Comparison of ENCODE assay signal across 18 mouse cellular contexts in the genomic region with DNA sequence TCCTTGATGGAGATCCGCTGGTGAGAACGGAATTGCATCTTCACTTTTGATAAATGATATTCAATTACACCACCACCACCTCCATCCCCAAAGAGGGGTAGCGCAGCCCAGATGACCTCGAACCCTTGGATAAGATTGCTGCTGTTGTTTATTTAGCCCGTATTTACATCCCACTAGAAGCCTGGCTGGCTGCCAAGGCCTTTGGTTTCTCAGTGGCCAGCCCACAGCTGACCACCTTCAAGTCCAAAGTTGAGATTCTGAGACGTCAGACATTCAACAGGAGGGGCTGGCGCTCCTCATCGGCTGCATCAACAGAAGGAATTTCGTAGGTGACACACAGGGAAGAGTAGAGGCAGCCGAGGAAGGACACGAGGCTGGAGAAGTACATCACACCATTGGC. TPM values are rescaled to one million over a fixed set of nuclear protein-coding genes. Genes with fewer than 3 reads are reported as not detected.
DNase-seq lines count a peak whose midpoint lies in the region; ATAC-seq and TF ChIP-seq lines count a peak whose summit lies in the region.
"Had no signal": no experiment of that assay in that cellular context is flagged by ENCODE, and none has a peak within 500 bp of the region (broad histone marks: within the 10 kb centered on the region; RNA-seq: fewer than 3 reads in every experiment).

No protein-coding gene starts in this region.

- WGBS in kidney, adult 2 months, result 38% methylated on average over 11 of the region's 11 CpGs
- 88% methylated on average over 11 of the region's 11 CpGs for WGBS in midbrain, embryonic 14.5 days
- 87% methylated on average over 11 of the region's 11 CpGs for WGBS in midbrain, embryonic 13.5 days

- no peaks in the 10 kb centered on the region; the same call in 1 of the 2 replicates for H3K4me1 ChIP-seq in kidney, adult 2 months (ENCODE audit: control insufficient read depth, insufficient read depth, low read length)
- H3K4me1 ChIP-seq in midbrain, embryonic 14.5 days (ENCODE audit: control insufficient read depth, insufficient read depth, low read length), result no peaks in the 10 kb centered on the region
- 0 out of 2 replicates have a peak, but pooled peaks cover 5% of the 10 kb centered on the region for H3K4me1 ChIP-seq in midbrain, embryonic 13.5 days (replicated peaks)
- H3K4me1 ChIP-seq: forebrain, embryonic 13.5 days had no signal

- no peak for TF ChIP-seq CTCF in kidney, adult 2 months (conservative IDR thresholded peaks at IDR 0.05; ENCODE audit: insufficient read depth, insufficient read length, low read depth, low read length)

- no peak overlapping the region for H3K27ac ChIP-seq in kidney, adult 2 months (ENCODE audit: insufficient read depth, low read depth, low read length)
- no peak overlapping the region for H3K27ac ChIP-seq in midbrain, embryonic 14.5 days (replicated peaks; ENCODE audit: low read depth, low read length)
- no peak overlapping the region for H3K27ac ChIP-seq in midbrain, embryonic 13.5 days
- H3K27ac ChIP-seq: embryonic facial prominence, embryonic 10.5 days; forebrain, embryonic 13.5 days; heart, adult 2 months; heart, embryonic 15.5 days had no signal

- H3K4me2 ChIP-seq in midbrain, embryonic 14.5 days (ENCODE audit: low read length), result no peak overlapping the region
- no peak overlapping the region for H3K4me2 ChIP-seq in midbrain, embryonic 13.5 days (replicated peaks)
- H3K4me2 ChIP-seq: forebrain, embryonic 13.5 days; heart, embryonic 11.5 days; heart, embryonic 15.5 days had no signal

- no peak overlapping the region for H3K4me3 ChIP-seq in kidney, adult 2 months (ENCODE audit: insufficient read depth, low read depth, low read length)
- no peak overlapping the region for H3K4me3 ChIP-seq in midbrain, embryonic 14.5 days (replicated peaks; ENCODE audit: low read depth, low read length)
- H3K4me3 ChIP-seq in midbrain, embryonic 13.5 days (replicated peaks), result no peak overlapping the region
- H3K4me3 ChIP-seq: embryonic facial prominence, embryonic 10.5 days; forebrain, embryonic 13.5 days; heart, adult 2 months; heart, embryonic 15.5 days had no signal

- TF ChIP-seq POLR2A in kidney, adult 2 months (IDR thresholded peaks at IDR 0.05; ENCODE audit: low read depth, low read length), result no peak

- ATAC-seq in midbrain, embryonic 14.5 days (ENCODE audit: low FRiP score, low TSS enrichment), result no peak
- no peak for ATAC-seq in midbrain, embryonic 13.5 days
- ATAC-seq: forebrain, embryonic 13.5 days; forebrain, postnatal 0 days had no signal

- H3K9me3 ChIP-seq in midbrain, embryonic 14.5 days (ENCODE audit: control insufficient read depth, low read length), result no peaks in the 10 kb centered on the region
- no peaks in the 10 kb centered on the region for H3K9me3 ChIP-seq in midbrain, embryonic 13.5 days
- H3K9me3 ChIP-seq: embryonic facial prominence, embryonic 10.5 days; forebrain, embryonic 13.5 days; heart, embryonic 15.5 days had no signal

- H3K9ac ChIP-seq in midbrain, embryonic 14.5 days (replicated peaks; ENCODE audit: low read length), result no peak overlapping the region
- H3K9ac ChIP-seq in midbrain, embryonic 13.5 days (replicated peaks), result no peak overlapping the region
- H3K9ac ChIP-seq: forebrain, embryonic 13.5 days; forebrain, postnatal 0 days; heart, embryonic 15.5 days had no signal

- no peaks in the 10 kb centered on the region for H3K36me3 ChIP-seq in kidney, adult 2 months (ENCODE audit: control insufficient read depth, insufficient read depth, low read length)
- peaks cover 20% of the 10 kb centered on the region; the same call in 1 of the 2 replicates for H3K36me3 ChIP-seq in midbrain, embryonic 14.5 days (ENCODE audit: control insufficient read depth, insufficient read depth, low read length)
- peaks cover 21% of the 10 kb centered on the region for H3K36me3 ChIP-seq in midbrain, embryonic 13.5 days
- H3K36me3 ChIP-seq: embryonic facial prominence, embryonic 10.5 days; heart, embryonic 15.5 days had no signal

- H3K27me3 ChIP-seq in kidney, adult 2 months (replicated peaks; ENCODE audit: control insufficient read depth, insufficient read depth, low read length), result no peaks in the 10 kb centered on the region
- H3K27me3 ChIP-seq in midbrain, embryonic 14.5 days (ENCODE audit: control insufficient read depth, insufficient read depth, low read length), result no peaks in the 10 kb centered on the region
- H3K27me3 ChIP-seq in midbrain, embryonic 13.5 days, result no peaks in the 10 kb centered on the region
- H3K27me3 ChIP-seq: forebrain, embryonic 13.5 days; heart, embryonic 15.5 days had no signal

- DNase-seq in kidney, adult 2 months, result peak; percentile 41
- no peak for DNase-seq in kidney, adult 9 months
- peak; percentile 31 for DNase-seq in midbrain, embryonic 14.5 days
- DNase-seq in kidney, postnatal 36 days, result peak; percentile 42 to 59
- DNase-seq in yolk sac, embryonic 10.5 days (ENCODE audit: low spot score), result no peak
- DNase-seq: adrenal gland, adult 2 months; adrenal gland, postnatal 25 days; cerebellum, adult 18-20 months; cerebellum, adult 9-11 months; forebrain, postnatal 0 days; gastrocnemius, postnatal 14 days; heart, adult 2 months; heart, postnatal 14 days had no signal

RNA-seq across cellular contexts. Expression of a gene that starts 22.7 kb away (rescaled TPM):
- polyA plus RNA-seq in kidney, adult 2 months (2012; rRNA removed), result 0.08 and 0.17 TPM in 2 replicates
- polyA plus RNA-seq in midbrain, embryonic 14.5 days (2014; fragmentation: Nextera tagmentation; extraction: Ambion mirVana), result 28.0 and 29.3 TPM in 2 replicates
- polyA plus RNA-seq in midbrain, embryonic 13.5 days (2015; fragmentation: Nextera tagmentation; extraction: Ambion mirVana), result 18.1 and 20.7 TPM in 2 replicates
- polyA plus RNA-seq: heart, adult 2 months; heart, embryonic 15.5 days had no signal

Comparison
In these comparisons a context has a peak if more than half of its experiments do, and no peak if none do; other contexts are left out.
1. DNase-seq: peak in kidney, adult 2 months (single experiment), midbrain, embryonic 14.5 days (single experiment) and kidney, postnatal 36 days (2 of 2); none in kidney, adult 9 months (single experiment) and yolk sac, embryonic 10.5 days (single experiment).
2. RNA of a gene that starts 22.7 kb away (polyA plus RNA-seq): 28.0 to 29.3 TPM in midbrain, embryonic 14.5 days and 18.1 to 20.7 TPM in midbrain, embryonic 13.5 days; 0.08 to 0.17 TPM in kidney, adult 2 months; every median in the first group is over 10 times any median in the second.